Mouse (Mus musculus) adrenal gland (tissue): Measurements from ENCODE around the gene Fggy.

Source experiments
- intact Hi-C: fragments of 180-260 bp; cut with DNase I; formaldehyde crosslinking; loops from one replicate; pipeline ENCODE4 v1.15.1; 2025

Fggy gene

GRCm38 (mm10) chr4:95716137-95716536 lies 158.8 kb downstream of the Fggy start:
- intact Hi-C loops, result no loop called here

DNA sequence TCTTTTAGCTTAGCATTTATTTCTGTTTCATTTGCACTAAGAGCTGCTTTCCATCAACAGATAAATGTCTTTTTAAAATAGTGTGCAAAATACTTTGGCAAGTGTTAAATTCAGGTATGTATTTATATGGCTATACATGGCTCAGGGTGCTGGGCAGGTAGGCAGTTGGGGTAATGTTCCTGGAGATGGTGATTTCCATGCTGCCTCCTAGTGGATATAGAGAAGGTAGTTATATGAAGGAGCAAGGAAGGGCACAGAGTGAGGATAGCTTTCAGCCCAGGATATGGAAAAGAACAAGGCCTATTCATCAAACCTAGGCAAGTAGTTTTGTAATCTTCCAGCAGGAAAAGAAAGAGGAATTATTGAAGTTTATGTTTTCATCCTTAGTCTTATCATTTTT lies 166.3 kb downstream of the Fggy start:
- intact Hi-C loops, result loop anchor here (5.0 kb wide), 1 partner anchor 81 kb away; no protein-coding TSS in a partner anchor

DNA sequence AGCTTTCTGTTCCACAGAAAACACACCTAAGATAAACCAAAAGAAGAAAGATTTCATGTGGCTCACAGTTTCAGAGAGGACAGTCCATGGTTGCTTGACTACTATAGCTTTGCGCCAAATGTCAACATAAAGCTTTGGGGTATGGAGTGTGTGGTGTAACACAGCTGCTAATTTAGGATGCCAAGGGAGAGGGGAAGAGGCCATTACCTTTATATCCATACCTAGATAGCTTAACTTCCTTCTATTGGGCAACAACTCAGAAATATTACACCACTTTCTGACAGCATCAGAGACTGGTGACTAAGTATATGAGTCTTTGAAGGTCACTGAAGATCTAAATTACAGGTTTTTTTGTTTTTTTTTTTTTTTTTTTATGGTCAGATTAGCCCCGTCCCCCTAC lies 169.1 kb downstream of the Fggy start:
- intact Hi-C loops, result no loop called here

GRCm38 (mm10) chr4:95729142-95729826 lies 172.0 kb downstream of the Fggy start:
- intact Hi-C loops, result no loop called here

DNA sequence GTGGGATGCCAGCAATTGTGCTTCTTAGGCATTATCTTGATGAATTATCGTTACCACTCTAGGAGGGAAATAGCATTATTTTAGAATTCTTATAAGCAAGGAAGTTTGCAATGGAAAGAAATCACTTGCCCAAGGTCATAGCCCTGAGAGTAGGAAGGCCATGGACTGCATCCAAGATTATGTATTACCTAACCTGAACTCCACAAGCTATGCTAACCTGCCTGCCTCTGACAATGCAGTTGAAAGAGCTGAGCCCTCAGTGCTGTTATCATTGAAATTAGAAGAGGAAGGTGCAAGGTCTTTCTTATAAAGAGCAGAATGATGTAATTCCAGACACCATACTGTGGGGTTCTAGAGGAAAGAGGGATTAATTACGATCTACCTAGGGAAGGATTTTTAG lies 173.8 kb downstream of the Fggy start:
- intact Hi-C loops, result loop anchor here (10.0 kb wide), 2 partner anchors 546 to 676 kb away; partner anchors contain the start of gene Jun

DNA sequence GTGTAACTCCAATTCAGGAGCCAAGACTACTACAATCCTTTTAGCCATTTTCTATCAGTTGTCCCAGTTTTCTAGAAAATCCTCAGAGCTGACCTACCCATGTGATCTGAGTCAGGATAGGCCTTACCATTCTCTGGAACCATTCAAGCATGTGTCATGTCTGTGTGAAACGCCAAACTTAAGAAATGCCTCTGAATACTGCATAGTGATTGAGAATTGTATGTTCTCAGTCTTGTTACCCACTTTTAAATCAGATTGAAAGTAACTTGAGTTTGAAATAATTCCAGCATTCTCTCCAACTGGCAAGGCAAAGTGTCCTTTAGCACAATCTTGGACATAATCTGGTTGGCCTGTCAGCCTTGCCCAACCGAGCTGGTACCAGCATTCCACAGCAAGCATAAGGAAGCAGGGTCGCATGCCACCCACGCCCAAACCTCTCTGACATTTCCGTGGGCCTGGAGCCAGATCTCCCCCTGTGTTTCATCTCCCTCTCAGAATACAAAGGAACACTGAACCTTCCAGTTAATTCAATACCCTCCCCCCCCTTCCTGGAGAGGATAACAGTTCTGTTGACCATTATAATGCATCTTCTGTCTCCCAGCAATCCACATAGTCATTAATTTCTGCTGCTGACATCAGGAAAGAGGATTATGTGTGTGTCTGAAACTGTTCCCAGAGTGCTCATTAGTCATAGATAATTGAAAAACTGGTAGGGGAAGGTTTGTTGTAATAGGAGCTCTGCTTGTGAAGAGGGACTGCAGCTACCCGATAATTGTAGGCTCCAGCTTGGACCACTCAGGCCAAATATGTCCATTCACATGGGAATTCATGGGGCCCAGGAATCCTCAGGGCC lies 176.3 kb downstream of the Fggy start:
- intact Hi-C loops, result loop anchor here (10.0 kb wide), 2 partner anchors 549 to 679 kb away; partner anchors contain the start of gene Jun

GRCm38 (mm10) chr4:95735967-95736366 lies 178.7 kb downstream of the Fggy start:
- intact Hi-C loops, result loop anchor here (5.0 to 10.0 kb wide), 4 partner anchors 94 to 681 kb away; partner anchors contain the start of genes Fggy and Jun

- intact Hi-C loops, result loop anchor here (5.0 to 10.0 kb wide), 4 partner anchors 94 to 682 kb away; partner anchors contain the start of genes Fggy and Jun
These were observed 179.4 kb downstream of the Fggy start for GRCm38 (mm10) chr4:95736674-95737073.

- intact Hi-C loops, result loop anchor here (5.0 to 10.0 kb wide), 4 partner anchors 96 to 683 kb away; partner anchors contain the start of genes Fggy and Jun
These were observed 180.9 kb downstream of the Fggy start for GRCm38 (mm10) chr4:95738179-95738578.

DNA sequence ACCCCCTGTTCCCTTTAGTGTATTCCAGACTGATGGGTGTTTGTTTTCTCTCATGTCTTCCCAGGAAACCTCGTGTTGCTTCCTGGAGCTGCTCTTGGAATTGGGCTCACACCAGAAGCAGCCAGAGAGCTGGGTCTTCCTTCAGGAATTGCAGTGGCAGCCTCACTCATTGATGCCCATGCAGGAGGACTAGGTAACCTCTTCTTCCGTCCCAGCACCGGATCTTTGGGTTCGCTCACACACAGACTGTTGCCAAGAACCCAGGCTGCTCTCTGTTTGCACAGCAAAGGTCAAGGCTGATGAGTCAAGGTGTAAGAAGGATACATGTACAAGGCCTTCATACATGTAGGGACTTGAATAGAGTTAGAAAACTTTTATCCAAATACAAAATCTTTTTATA lies 181.4 kb downstream of the Fggy start:
- intact Hi-C loops, result loop anchor here (5.0 to 10.0 kb wide), 4 partner anchors 96 to 684 kb away; partner anchors contain the start of genes Fggy and Jun

DNA sequence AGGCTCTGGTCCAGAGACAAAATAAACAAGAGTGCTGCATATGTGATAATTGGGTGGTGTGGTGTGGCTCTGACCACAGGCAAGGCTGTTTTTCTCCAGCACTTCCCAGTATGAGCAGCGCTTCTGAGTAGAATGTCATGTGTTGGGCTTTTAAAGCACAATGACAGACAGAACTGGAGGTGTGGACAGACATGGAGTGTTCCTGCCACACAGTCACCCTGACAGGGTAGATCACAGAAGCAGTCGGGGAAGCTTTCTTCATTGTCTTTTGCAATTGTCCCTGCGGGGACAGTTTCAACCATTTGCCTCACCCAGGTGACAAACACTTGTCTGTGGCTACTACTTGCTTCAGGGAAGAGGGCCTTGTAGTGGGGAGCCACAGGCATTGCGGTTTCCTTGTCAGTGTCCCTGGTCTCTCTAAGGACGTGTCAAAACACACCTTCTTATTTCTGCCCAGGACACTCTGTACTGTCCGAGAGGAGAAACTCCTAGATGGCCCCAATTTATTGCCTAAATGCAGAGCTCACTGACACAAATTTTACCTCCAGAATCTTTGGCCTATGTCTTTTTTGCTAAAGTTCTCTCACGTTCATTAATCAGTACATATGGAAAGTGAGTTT lies 183.9 kb downstream of the Fggy start:
- intact Hi-C loops, result loop anchor here (5.0 kb wide), 1 partner anchor 164 kb away; no protein-coding TSS in a partner anchor

DNA sequence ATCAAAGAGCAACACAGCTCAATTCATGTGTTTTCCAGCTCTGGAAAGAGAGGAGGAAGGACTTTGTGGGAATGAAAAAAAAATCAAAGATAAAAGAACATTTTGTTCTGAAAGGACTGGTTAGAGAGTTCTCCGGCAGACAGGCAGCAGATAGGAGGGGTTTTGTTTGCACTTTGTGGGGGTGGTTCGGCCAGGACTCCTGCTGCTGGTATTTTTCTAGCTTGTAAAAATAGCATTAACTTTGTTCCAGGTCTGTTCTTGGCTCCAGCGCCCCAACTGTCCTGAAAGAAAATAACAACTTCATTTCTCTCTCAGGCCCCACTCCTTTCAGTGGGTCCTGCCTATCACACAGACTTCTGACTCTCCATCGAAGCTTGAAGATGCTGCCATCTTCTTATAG lies 185.7 kb downstream of the Fggy start:
- intact Hi-C loops, result loop anchor here (5.0 kb wide), 1 partner anchor 166 kb away; no protein-coding TSS in a partner anchor

- intact Hi-C loops, result loop anchor here (5.0 kb wide), 1 partner anchor 120 kb away; no protein-coding TSS in a partner anchor
These were observed 189.6 kb downstream of the Fggy start for GRCm38 (mm10) chr4:95746954-95747353.

DNA sequence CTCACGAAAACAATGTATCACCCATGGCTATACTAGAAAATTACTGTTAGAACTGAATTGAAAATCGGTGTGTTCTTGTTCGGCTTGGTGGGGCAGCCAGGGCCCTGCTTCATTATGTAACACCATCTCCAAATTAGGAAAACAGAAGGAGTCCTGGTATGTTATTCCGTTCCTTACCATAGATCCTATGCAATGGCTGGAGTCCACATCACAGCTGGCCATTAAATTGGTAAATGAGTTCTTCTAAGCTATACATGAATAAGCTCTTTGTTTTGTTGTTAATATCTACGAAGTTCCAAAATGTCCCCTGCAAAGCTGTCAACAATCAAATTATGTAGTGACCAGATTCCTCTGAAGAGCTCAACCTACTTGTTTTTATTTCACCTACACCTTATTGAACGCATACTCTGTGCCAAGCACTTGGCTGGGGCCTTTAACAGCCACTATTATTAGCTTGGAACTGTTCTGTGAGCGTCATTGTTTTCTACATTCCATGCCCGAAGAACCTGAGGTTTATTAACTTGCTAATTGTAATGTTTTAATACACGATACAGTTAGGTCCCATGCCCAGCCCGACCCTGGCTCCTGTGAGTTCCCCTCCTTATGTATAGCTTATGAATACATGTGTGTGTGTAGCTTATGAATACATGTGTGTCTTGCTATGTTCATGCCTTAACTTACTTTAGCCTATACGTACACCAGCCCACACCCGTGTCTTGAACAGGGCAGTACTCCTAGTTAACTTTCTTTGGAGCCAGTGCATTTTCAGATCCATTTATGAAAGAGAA lies 190.3 kb downstream of the Fggy start:
- intact Hi-C loops, result loop anchor here (5.0 kb wide), 1 partner anchor 120 kb away; no protein-coding TSS in a partner anchor

DNA sequence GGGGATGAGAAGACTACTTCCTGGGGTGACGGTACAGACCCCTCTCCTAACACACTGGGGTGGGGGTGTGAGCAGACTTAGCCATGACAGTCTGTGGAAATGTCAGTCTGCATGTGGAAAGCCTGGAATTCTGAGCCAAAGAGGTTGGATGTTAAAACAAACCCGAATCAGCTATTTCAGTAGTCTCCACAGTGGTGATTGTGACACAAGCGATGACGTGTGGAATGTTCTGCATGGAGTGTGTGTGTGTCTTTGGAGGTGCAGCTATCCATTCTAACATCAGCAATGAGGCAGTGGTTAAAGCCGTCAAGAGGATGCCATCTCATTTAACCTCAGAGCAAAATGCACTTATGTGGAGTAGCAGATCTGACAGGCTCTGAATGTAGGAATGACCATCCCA lies 192.9 kb downstream of the Fggy start:
- intact Hi-C loops, result no loop called here

GRCm38 (mm10) chr4:95752538-95753188 lies 195.4 kb downstream of the Fggy start:
- intact Hi-C loops, result no loop called here

DNA sequence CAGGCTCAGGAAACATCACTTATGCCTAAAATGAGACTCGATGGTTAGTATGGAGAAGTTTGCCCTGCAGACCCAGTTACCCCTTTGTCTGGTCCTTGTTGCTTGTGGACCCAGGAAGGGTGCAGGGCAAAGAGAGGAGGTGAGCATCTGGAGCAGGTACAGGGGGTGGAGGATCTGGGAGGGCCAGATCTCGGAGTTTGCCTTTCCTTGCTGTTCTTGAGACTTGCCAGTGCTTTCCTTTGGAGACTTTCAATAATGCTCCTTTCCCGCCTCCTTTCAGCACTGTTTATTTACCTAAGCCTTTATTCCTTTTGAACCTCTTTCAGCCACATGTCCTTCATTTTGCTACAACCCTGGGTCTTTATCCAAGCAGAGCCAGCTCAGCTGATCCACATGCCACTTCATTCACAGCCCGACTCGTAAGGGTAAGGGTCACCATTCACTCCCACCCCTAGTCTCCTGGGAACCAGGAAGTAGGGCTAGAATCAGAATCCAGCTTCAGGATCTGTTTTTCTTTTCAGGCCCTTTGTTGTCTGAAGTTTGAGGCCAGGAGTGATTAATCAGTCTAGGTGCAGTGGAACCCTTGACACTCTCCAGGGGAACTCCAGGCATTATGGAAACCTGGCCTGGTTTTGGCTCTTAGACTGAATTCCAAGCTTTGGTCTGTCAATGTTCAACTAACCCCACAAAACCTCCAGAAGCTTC lies 201.9 kb downstream of the Fggy start:
- intact Hi-C loops, result no loop called here

GRCm38 (mm10) chr4:95765359-95765758 lies 208.1 kb downstream of the Fggy start:
- intact Hi-C loops, result no loop called here

- intact Hi-C loops, result no loop called here
These were observed 213.2 kb downstream of the Fggy start for GRCm38 (mm10) chr4:95770469-95770868.
